Mouse (Mus musculus): Measurements from ENCODE around the gene Ampd2. TPM values are rescaled to one million over a fixed set of nuclear protein-coding genes. Genes with fewer than 3 reads are reported as not detected.

Gene Ampd2
- polyA plus RNA-seq (2014; fragmentation: Illumina TruSeq; extraction: RNeasy Lipid Tissue Mini Kit (QIAGEN cat#74804); ENCODE audit: low replicate concordance), result 4.9 TPM

GRCm38 (mm10) chr3:108086470-108086979, at the start of gene Ampd2:
Ampd2 (minus strand) TSS chr3:108086651.

GRCm38 (mm10) chr3:108092536-108093115, 6.2 kb upstream of the Ampd2 start, which contains the start of gene Gnat2:
Gnat2 (plus strand) TSS chr3:108092789.

GRCm38 (mm10) chr3:108044394-108045140, 41.9 kb downstream of the Ampd2 start, which contains the start of gene Gstm4:
Gstm4 (minus strand) TSS chr3:108044894.

Other genes starting within 250 kb of the Ampd2 start
- 73.5 TPM for gene Eps8l3, start 209.4 kb downstream of the Ampd2 start, polyA plus RNA-seq (2014; fragmentation: Illumina TruSeq; extraction: RNeasy Lipid Tissue Mini Kit (QIAGEN cat#74804); ENCODE audit: low replicate concordance)
- 24.6 TPM for gene Gstm5, start 190.8 kb downstream of the Ampd2 start, polyA plus RNA-seq (2014; fragmentation: Illumina TruSeq; extraction: RNeasy Lipid Tissue Mini Kit (QIAGEN cat#74804); ENCODE audit: low replicate concordance)
- 6.3 TPM for gene Gstm7, start 154.8 kb downstream of the Ampd2 start, polyA plus RNA-seq (2014; fragmentation: Illumina TruSeq; extraction: RNeasy Lipid Tissue Mini Kit (QIAGEN cat#74804); ENCODE audit: low replicate concordance)
- gene Gstm6, start 142.9 kb downstream of the Ampd2 start, polyA plus RNA-seq (2014; fragmentation: Illumina TruSeq; extraction: RNeasy Lipid Tissue Mini Kit (QIAGEN cat#74804); ENCODE audit: low replicate concordance), result 87.2 TPM
- gene Gstm3, start 117.4 kb downstream of the Ampd2 start, polyA plus RNA-seq (2014; fragmentation: Illumina TruSeq; extraction: RNeasy Lipid Tissue Mini Kit (QIAGEN cat#74804); ENCODE audit: low replicate concordance), result 182 TPM
- gene Gstm2, start 100.2 kb downstream of the Ampd2 start, polyA plus RNA-seq (2014; fragmentation: Illumina TruSeq; extraction: RNeasy Lipid Tissue Mini Kit (QIAGEN cat#74804); ENCODE audit: low replicate concordance), result 49.4 TPM
- gene Gstm1, start 68.7 kb downstream of the Ampd2 start, polyA plus RNA-seq (2014; fragmentation: Illumina TruSeq; extraction: RNeasy Lipid Tissue Mini Kit (QIAGEN cat#74804); ENCODE audit: low replicate concordance), result 30.0 TPM
- gene Gstm4, start 41.8 kb downstream of the Ampd2 start, polyA plus RNA-seq (2014; fragmentation: Illumina TruSeq; extraction: RNeasy Lipid Tissue Mini Kit (QIAGEN cat#74804); ENCODE audit: low replicate concordance), result 8.7 TPM
- 1.3 TPM for gene Gnat2, start 6.1 kb upstream of the Ampd2 start, polyA plus RNA-seq (2014; fragmentation: Illumina TruSeq; extraction: RNeasy Lipid Tissue Mini Kit (QIAGEN cat#74804); ENCODE audit: low replicate concordance)
- gene Gnai3, start 59.5 kb upstream of the Ampd2 start, polyA plus RNA-seq (2014; fragmentation: Illumina TruSeq; extraction: RNeasy Lipid Tissue Mini Kit (QIAGEN cat#74804); ENCODE audit: low replicate concordance), result 363 TPM
- not detected for gene Gpr61, start 68.2 kb upstream of the Ampd2 start, polyA plus RNA-seq (2014; fragmentation: Illumina TruSeq; extraction: RNeasy Lipid Tissue Mini Kit (QIAGEN cat#74804); ENCODE audit: low replicate concordance)
- 4.0 TPM for gene Amigo1, start 99.7 kb upstream of the Ampd2 start, polyA plus RNA-seq (2014; fragmentation: Illumina TruSeq; extraction: RNeasy Lipid Tissue Mini Kit (QIAGEN cat#74804); ENCODE audit: low replicate concordance)
- gene Cyb561d1, start 114.6 kb upstream of the Ampd2 start, polyA plus RNA-seq (2014; fragmentation: Illumina TruSeq; extraction: RNeasy Lipid Tissue Mini Kit (QIAGEN cat#74804); ENCODE audit: low replicate concordance), result 7.5 TPM
- 2.3 TPM for gene Atxn7l2, start 124.3 kb upstream of the Ampd2 start, polyA plus RNA-seq (2014; fragmentation: Illumina TruSeq; extraction: RNeasy Lipid Tissue Mini Kit (QIAGEN cat#74804); ENCODE audit: low replicate concordance)
- 3.5 TPM for gene Sypl2, start 140.0 kb upstream of the Ampd2 start, polyA plus RNA-seq (2014; fragmentation: Illumina TruSeq; extraction: RNeasy Lipid Tissue Mini Kit (QIAGEN cat#74804); ENCODE audit: low replicate concordance)
- 99.9 TPM for gene Psma5, start 170.3 kb upstream of the Ampd2 start, polyA plus RNA-seq (2014; fragmentation: Illumina TruSeq; extraction: RNeasy Lipid Tissue Mini Kit (QIAGEN cat#74804); ENCODE audit: low replicate concordance)
- gene Sort1, start 197.4 kb upstream of the Ampd2 start, polyA plus RNA-seq (2014; fragmentation: Illumina TruSeq; extraction: RNeasy Lipid Tissue Mini Kit (QIAGEN cat#74804); ENCODE audit: low replicate concordance), result 34.5 TPM

All from small intestine, adult 10 weeks (tissue).